Mouse (Mus musculus) lung, postnatal 0 days (tissue): ENCODE data around the gene Sobp.

ENCODE experiments used
- CTCF ChIP-seq: IDR thresholded peaks from 2 replicates; pipeline ENCODE4 v1.5.1; 2016; ENCODE audit warnings: antibody characterized with exemption, mild to moderate bottlenecking
- EP300 ChIP-seq: IDR thresholded peaks from 2 replicates; pipeline ENCODE4 v1.6.1; 2016; ENCODE audit warnings: antibody characterized with exemption, mild to moderate bottlenecking, control low read depth

DNA sequence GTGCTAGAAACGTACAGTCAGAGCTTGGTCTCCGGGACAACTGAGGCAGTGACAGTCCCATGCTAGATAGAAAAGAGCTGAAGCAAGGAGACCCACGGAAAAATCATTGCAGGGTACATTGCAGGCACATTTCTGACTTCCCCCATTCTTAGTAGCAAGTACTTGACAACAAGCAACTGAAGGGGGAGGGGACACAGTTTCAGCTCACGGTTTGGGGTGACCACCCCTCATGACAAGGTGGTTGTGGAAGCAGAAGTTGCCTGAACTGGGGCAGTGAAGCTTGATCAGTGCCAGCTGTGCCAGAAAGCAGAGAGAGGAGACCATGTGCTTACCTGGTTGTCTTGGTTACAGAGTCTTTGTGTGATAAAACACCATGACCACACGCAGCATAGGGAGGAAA lies 220.7 kb downstream of the Sobp start:
- TF ChIP-seq CTCF (no peak), EP300 (no peak)
